Mouse (Mus musculus) liver, postnatal 0 days (tissue): Measurements from ENCODE around the gene Egr2. TPM values are rescaled to one million over a fixed set of nuclear protein-coding genes. Genes with fewer than 3 reads are reported as not detected.

Experiments used
- ATAC-seq: fragments of 200-750 bp; cut with Nextera tagmentation; 2 replicates; pipeline ENCODE4 v1.8.0; 2017; ENCODE audit warnings: mild to moderate bottlenecking, moderate library complexity
- DNase-seq: peaks from one replicate; pipeline ENCODE4 v3.0.0-alpha.2; 2016
- H3K27ac ChIP-seq: fragments of 300-500 bp; sonication (generic); 2 replicates; pipeline ENCODE4 v1.5.1; 2014; ENCODE audit warnings: antibody characterized with exemption, moderate library complexity, mild to moderate bottlenecking, low read depth
- H3K27me3 ChIP-seq: fragments of 300-500 bp; sonication (generic); 2 replicates; pipeline ENCODE4 v1.6.1; 2014; ENCODE audit warnings: low read length, control low read depth, mixed read lengths; ENCODE audit not compliant: insufficient read depth
- H3K36me3 ChIP-seq: fragments of 300-500 bp; sonication (generic); replicated peaks from 2 replicates; pipeline ENCODE4 v1.6.1; 2014; ENCODE audit warnings: mild to moderate bottlenecking, control low read depth, low read length, moderate library complexity, mixed read lengths; ENCODE audit not compliant: insufficient read depth
- H3K4me1 ChIP-seq: fragments of 300-500 bp; sonication (generic); 2 replicates; pipeline ENCODE4 v1.6.1; 2014; ENCODE audit warnings: antibody characterized with exemption, mild to moderate bottlenecking, control low read depth; ENCODE audit not compliant: insufficient read depth
- H3K4me2 ChIP-seq: fragments of 300-500 bp; sonication (generic); 2 replicates; pipeline ENCODE4 v1.6.1; 2014; ENCODE audit warnings: low read depth, mild to moderate bottlenecking, low read length, moderate library complexity, mixed read lengths
- H3K4me3 ChIP-seq: fragments of 300-500 bp; sonication (generic); 2 replicates; pipeline ENCODE4 v1.5.1; 2014; ENCODE audit warnings: low read depth, low read length
- H3K9ac ChIP-seq: fragments of 300-500 bp; sonication (generic); replicated peaks from 2 replicates; pipeline ENCODE4 v1.6.1; 2014; ENCODE audit warnings: mild to moderate bottlenecking, moderate library complexity
- H3K9me3 ChIP-seq: fragments of 300-500 bp; sonication (generic); 2 replicates; pipeline ENCODE4 v1.6.1; 2016; ENCODE audit warnings: mild to moderate bottlenecking, control low read depth, low read length, mixed read lengths
- CTCF ChIP-seq: sonication (generic); IDR thresholded peaks from 2 replicates; pipeline ENCODE4 v1.5.1; 2016; ENCODE audit warnings: antibody characterized with exemption, low read depth
- EP300 ChIP-seq: IDR thresholded peaks from 2 replicates; pipeline ENCODE4 v1.6.1; 2016; ENCODE audit warnings: antibody characterized with exemption, low read depth, mild to moderate bottlenecking
- WGBS: fragments of 180-500 bp; shearing (Covaris S2); extraction: QIAGEN DNeasy Blood & Tissue Kit; methylation state at CpG from one replicate; pipeline ENCODE4 v1.1.7; 2014; ENCODE audit not compliant: insufficient replicate concordance; 5-methylcytosine and 5-hydroxymethylcytosine counted together
- polyA plus RNA-seq: library from polyadenylated mRNA; unstranded; fragments of >200 nt; fragmentation: Nextera tagmentation; extraction: Ambion mirVana; gene quantifications from 2 replicates; pipeline ENCODE4 v1.2.1, GENCODE M21; 2015

Egr2 gene
- polyA plus RNA-seq, 1 experiment from 2014 or later: 0.33 TPM

DNA sequence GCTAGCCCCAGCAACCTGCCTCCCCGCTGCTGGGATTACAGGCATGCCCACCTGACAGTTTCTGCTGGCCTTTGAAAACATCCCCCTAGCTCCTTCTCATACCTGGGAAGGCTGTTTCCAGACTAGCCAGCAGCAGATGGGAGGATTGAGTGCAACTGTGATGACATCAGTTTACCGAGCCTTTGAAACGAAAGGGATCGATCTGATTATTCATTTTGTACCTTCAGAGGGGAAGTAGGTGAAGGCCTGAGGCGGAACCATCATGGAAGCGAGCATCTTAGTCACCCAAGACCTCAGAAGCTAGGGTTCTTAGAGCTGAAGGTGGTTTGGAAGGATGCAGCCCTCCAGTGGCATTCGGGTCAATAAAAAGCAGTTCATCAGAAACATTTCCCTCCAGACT is 29.2 kb downstream of the Egr2 start:
- DNase-seq (no peak), ATAC-seq (no peak)
- Histone ChIP-seq H3K9ac (no peak overlapping the region), H3K27ac (no peak overlapping the region), H3K4me2 (no peak overlapping the region), H3K4me3 (no peak overlapping the region), H3K27me3 (no peaks in the 10 kb centered on the region), H3K9me3 (no peaks in the 10 kb centered on the region), H3K36me3 (no peaks in the 10 kb centered on the region), H3K4me1 (no peaks in the 10 kb centered on the region)
- 76% methylated on average over 7 of the region's 7 CpGs for WGBS
- no peak for TF ChIP-seq EP300
- no peak for TF ChIP-seq CTCF

DNA sequence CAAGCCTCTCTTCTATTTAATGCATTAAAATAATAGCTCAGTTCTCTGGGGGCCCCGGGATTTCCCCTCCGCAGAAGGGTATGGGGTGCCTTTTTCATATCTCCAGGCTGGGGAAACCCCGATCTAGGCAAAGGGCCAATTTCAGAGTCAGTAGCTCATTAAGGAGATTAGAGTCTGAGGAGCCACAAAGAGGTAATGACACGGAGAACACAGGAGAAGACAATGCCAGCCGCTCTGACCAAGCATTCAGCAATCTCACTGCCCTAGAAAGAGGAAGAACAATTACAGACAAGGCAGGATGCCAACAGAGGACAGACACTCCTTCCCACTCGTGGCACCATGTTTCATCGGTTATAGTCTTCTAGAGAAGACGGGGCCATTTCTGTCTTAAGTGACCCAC is 30.8 kb downstream of the Egr2 start:
- 40% methylated on average over 8 of the region's 8 CpGs for WGBS
- H3K4me2 ChIP-seq: no peak overlapping the region
- no peaks in the 10 kb centered on the region for H3K36me3 ChIP-seq
- DNase-seq: no peak
- ATAC-seq: no peak
- H3K27ac ChIP-seq: no peak overlapping the region
- no peaks in the 10 kb centered on the region for H3K4me1 ChIP-seq
- H3K27me3 ChIP-seq: no peaks in the 10 kb centered on the region
- TF ChIP-seq EP300 (no peak), CTCF (no peak)
- H3K9me3 ChIP-seq: no peaks in the 10 kb centered on the region
- no peak overlapping the region for H3K9ac ChIP-seq
- H3K4me3 ChIP-seq: no peak overlapping the region

DNA sequence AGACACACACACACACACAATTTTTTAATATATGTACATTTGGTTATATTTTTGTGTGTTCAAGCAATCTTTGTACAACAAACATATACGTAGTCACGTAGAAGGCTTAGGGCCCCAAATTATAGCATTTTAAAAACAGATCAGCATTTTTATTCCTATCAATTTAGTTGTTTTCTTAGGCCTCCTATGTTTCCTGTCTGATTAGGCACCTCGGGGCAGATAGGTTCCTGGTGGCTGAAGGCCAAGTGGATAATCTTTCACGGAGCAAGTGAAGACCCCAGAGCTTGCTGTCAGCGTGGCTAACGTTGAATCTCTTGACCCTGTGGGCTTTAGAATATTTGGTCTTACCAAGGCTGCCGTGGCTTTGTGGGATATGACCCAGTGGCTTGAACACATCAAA is 34.3 kb downstream of the Egr2 start:
- no peak overlapping the region for H3K27ac ChIP-seq

DNA sequence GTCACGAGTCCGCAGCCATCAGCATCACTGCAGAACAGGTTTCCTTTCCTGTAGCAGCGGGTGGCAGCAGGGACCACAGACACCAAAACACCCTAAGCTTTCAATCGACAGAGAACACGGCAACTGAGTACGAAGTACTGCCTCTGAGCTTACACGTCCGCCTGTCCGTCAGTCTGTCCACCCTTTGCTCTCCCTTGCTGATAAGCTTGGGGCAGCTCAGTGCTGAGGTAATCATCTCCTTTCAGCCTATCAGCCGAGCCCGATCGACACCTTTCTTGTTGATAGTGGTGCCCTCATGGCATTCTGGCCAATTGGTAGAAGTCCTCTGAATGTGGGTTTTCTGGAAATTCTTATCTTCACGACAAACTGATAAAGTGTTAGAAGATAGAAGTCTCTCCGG is 36.2 kb downstream of the Egr2 start:
- H3K4me1 ChIP-seq: no peaks in the 10 kb centered on the region
- no peak overlapping the region for H3K27ac ChIP-seq
- H3K9ac ChIP-seq: no peak overlapping the region
- DNase-seq (no peak), ATAC-seq (no peak)
- TF ChIP-seq CTCF: no peak
- TF ChIP-seq EP300: no peak
- no peaks in the 10 kb centered on the region for H3K27me3 ChIP-seq
- no peaks in the 10 kb centered on the region for H3K36me3 ChIP-seq
- H3K9me3 ChIP-seq: no peaks in the 10 kb centered on the region
- no peak overlapping the region for H3K4me2 ChIP-seq
- WGBS: 64% methylated on average over 14 of the region's 14 CpGs
- no peak overlapping the region for H3K4me3 ChIP-seq

More for the DNA sequence above, 34.3 kb downstream of the Egr2 start:
- ATAC-seq (no peak), DNase-seq (no peak)
- 49% methylated on average over 7 of the region's 7 CpGs for WGBS
- Histone ChIP-seq H3K4me3 (no peak overlapping the region), H3K27me3 (no peaks in the 10 kb centered on the region), H3K36me3 (no peaks in the 10 kb centered on the region), H3K9me3 (no peaks in the 10 kb centered on the region), H3K4me2 (no peak overlapping the region), H3K9ac (no peak overlapping the region), H3K4me1 (no peaks in the 10 kb centered on the region)
- TF ChIP-seq CTCF: no peak
- no peak for TF ChIP-seq EP300

DNA sequence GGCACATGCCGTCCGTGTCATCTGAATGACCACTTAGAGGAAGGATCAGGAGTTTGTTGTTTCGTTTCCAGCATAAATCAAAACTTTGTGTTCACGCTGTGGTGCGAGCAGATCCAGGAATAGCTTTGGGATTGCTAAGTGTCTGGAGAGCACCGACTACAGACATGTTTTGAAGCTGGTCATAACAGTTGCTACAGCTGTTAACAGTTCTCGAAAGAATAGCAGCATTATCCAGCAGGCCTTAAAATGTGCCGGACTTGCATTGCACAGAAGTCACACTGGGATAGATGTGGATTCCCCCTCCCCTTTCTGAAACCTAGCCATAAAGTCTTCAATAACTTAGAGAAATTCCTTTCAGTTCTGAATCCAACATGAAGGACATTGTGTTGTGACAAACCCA is 38.0 kb downstream of the Egr2 start:
- DNase-seq: no peak
- Histone ChIP-seq H3K9ac (no peak overlapping the region), H3K36me3 (no peaks in the 10 kb centered on the region), H3K4me2 (no peak overlapping the region), H3K4me1 (no peaks in the 10 kb centered on the region), H3K4me3 (no peak overlapping the region), H3K27me3 (no peaks in the 10 kb centered on the region), H3K27ac (no peak overlapping the region), H3K9me3 (no peaks in the 10 kb centered on the region)
- TF ChIP-seq CTCF (no peak), EP300 (no peak)
- WGBS: 75% methylated on average over 8 of the region's 8 CpGs
- no peak for ATAC-seq

DNA sequence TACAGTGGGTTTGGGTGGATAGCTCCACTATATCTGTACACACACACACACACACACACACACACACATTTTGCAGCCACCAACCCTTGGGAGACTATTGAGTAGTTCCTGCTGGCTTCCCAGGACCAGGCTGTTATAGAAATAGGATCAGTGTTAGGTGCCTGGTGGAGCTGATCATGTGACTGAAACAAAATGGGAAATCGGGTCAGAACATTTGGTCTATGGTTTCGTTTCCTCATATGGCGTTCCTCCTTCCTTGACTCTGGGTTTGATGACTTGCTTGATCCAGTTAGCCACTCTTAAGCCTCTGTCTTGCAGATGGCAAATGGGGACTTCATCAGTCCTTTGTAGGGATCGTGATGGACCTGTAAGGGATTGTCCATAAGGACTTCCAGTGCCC is 44.6 kb downstream of the Egr2 start:
- TF ChIP-seq CTCF: no peak
- TF ChIP-seq EP300: no peak
- WGBS: 81% methylated on average over 4 of the region's 4 CpGs
- Histone ChIP-seq H3K36me3 (no peaks in the 10 kb centered on the region), H3K9ac (no peak overlapping the region), H3K9me3 (no peaks in the 10 kb centered on the region), H3K27me3 (no peaks in the 10 kb centered on the region), H3K4me3 (no peak overlapping the region), H3K4me2 (no peak overlapping the region), H3K4me1 (peaks cover 6% of the 10 kb centered on the region), H3K27ac (no peak overlapping the region)
- ATAC-seq: no peak
- DNase-seq: no peak

DNA sequence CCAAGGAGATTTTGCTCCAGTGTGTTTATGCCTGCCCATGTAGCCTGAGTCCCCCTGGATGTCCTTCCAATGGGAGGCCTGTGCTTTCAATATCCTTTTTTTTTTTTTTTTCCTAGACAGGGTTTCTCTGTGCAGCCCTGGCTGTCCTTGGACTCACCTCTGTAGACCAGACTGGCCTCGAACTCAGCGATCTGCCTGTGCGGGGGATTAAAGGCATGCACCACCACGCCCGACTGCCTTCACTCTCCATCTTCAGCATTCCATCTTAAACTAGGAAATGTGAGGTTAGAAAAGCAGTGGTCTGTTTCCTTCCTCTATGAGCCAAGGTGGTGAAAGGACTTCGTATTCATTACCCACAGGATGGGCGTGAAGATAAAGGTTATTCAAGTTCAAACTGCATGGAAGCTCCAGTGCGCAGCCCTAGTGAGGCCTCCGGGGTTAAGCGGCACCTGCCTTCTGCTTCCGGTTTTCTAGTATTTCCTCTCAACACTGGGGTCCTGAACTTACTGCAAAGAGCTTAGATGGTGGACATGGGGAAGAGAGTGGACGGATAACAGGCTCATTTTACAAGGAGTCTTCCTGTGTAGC is 46.5 kb downstream of the Egr2 start:
- H3K27ac ChIP-seq: no peak overlapping the region
- 38% methylated on average over 12 of the region's 12 CpGs for WGBS
- no peaks in the 10 kb centered on the region for H3K9me3 ChIP-seq
- DNase-seq (peak; percentile 29), ATAC-seq (peak; percentile 65)
- H3K27me3 ChIP-seq: no peaks in the 10 kb centered on the region
- H3K36me3 ChIP-seq: no peaks in the 10 kb centered on the region
- no peak overlapping the region for H3K4me2 ChIP-seq
- H3K9ac ChIP-seq: no peak overlapping the region
- H3K4me3 ChIP-seq: no peak overlapping the region
- H3K4me1 ChIP-seq: peaks cover 6% of the 10 kb centered on the region
- TF ChIP-seq CTCF: no peak
- TF ChIP-seq EP300: no peak
